Mouse (Mus musculus) macrophage (primary cell): ENCODE results near the gene Soat2. TPM values are rescaled to one million over a fixed set of nuclear protein-coding genes. Genes with fewer than 3 reads are reported as not detected.
"Not testable (repeated sequence)": the region's sequence is repeated elsewhere in the genome, so short reads cannot be mapped to it uniquely, and the experiment has no call there.

Source experiments
- H3K27ac ChIP-seq: fragments of 350-480 bp; formaldehyde crosslinking; 2 replicates; pipeline ENCODE4 v1.9.0; 2021
- H3K36me3 ChIP-seq: fragments of 350-480 bp; formaldehyde crosslinking; 2 replicates; pipeline ENCODE4 v1.9.0; 2021; ENCODE audit errors: inconsistent target
- H3K4me3 ChIP-seq: fragments of 350-480 bp; formaldehyde crosslinking; 2 replicates; pipeline ENCODE4 v1.9.0; 2021; ENCODE audit errors: inconsistent target
- H3K79me2 ChIP-seq: fragments of 350-480 bp; formaldehyde crosslinking; 2 replicates; pipeline ENCODE4 v1.9.0; 2021; ENCODE audit errors: inconsistent target
- WGBS: methylation state at CpG from one replicate; pipeline ENCODE4 v1.1.7; 2026; ENCODE audit warnings: inconsistent platforms; ENCODE audit not compliant: missing documents; 5-methylcytosine and 5-hydroxymethylcytosine counted together
- polyA plus RNA-seq: library from polyadenylated mRNA; stranded (reverse); fragments of 250-400 nt; gene quantifications from 3 replicates; pipeline ENCODE4 v1.2.4, GENCODE M21; 2018; ENCODE audit warnings: inconsistent platforms

Soat2 gene
- polyA plus RNA-seq, 1 experiment from 2014 or later: 0.06 TPM

GRCm38 (mm10) chr15:102147674-102148402 is 2.5 kb upstream of the Soat2 start:
- H3K4me3 ChIP-seq: no peak overlapping the region
- no peak overlapping the region for H3K27ac ChIP-seq
- 56% methylated on average over 16 of the region's 16 CpGs for WGBS
- no peaks in the 10 kb centered on the region for H3K36me3 ChIP-seq
- no peaks in the 10 kb centered on the region for H3K79me2 ChIP-seq

GRCm38 (mm10) chr15:102149561-102149960 is 765 bp upstream of the Soat2 start:
- no peaks in the 10 kb centered on the region for H3K79me2 ChIP-seq
- WGBS: 99% methylated on average over 4 of the region's 4 CpGs
- H3K36me3 ChIP-seq: no peaks in the 10 kb centered on the region
- H3K27ac ChIP-seq: peak overlapping the region; percentile 92; the same call in 1 of the 2 replicates
- H3K4me3 ChIP-seq: no peak overlapping the region

GRCm38 (mm10) chr15:102152646-102153045 is 2.3 kb downstream of the Soat2 start:
- Histone ChIP-seq H3K4me3 (no peak overlapping the region), H3K27ac (no peak overlapping the region), H3K36me3 (no peaks in the 10 kb centered on the region), H3K79me2 (no peaks in the 10 kb centered on the region)
- 79% methylated on average over 4 of the region's 4 CpGs for WGBS

- not testable (repeated sequence) for H3K79me2 ChIP-seq, H3K27ac ChIP-seq, H3K4me3 ChIP-seq, H3K36me3 ChIP-seq
- 98% methylated on average over 6 of the region's 6 CpGs for WGBS
These were observed 4.7 kb downstream of the Soat2 start for GRCm38 (mm10) chr15:102155006-102155405.

GRCm38 (mm10) chr15:102156836-102157235 is 6.5 kb downstream of the Soat2 start:
- 87% methylated on average over 15 of the region's 20 CpGs for WGBS
- H3K27ac ChIP-seq: no peak overlapping the region
- no peaks in the 10 kb centered on the region for H3K79me2 ChIP-seq
- no peaks in the 10 kb centered on the region for H3K36me3 ChIP-seq
- H3K4me3 ChIP-seq: no peak overlapping the region

- H3K79me2 ChIP-seq: no peaks in the 10 kb centered on the region
- no peak overlapping the region for H3K4me3 ChIP-seq
- no peaks in the 10 kb centered on the region for H3K36me3 ChIP-seq
- WGBS: 73% methylated on average over 25 of the region's 27 CpGs
- H3K27ac ChIP-seq: no peak overlapping the region
These were observed 10.2 kb downstream of the Soat2 start for GRCm38 (mm10) chr15:102160415-102161060.

GRCm38 (mm10) chr15:102163900-102164693 is 13.8 kb downstream of the Soat2 start:
- Histone ChIP-seq H3K36me3 (no peaks in the 10 kb centered on the region), H3K4me3 (no peak overlapping the region), H3K79me2 (no peaks in the 10 kb centered on the region), H3K27ac (no peak overlapping the region)
- WGBS: 35% methylated on average over 3 of the region's 3 CpGs

- no peaks in the 10 kb centered on the region for H3K36me3 ChIP-seq
- no peaks in the 10 kb centered on the region for H3K79me2 ChIP-seq
- 8% methylated on average over 6 of the region's 6 CpGs for WGBS
- no peak overlapping the region for H3K4me3 ChIP-seq
- H3K27ac ChIP-seq: no peak overlapping the region
These were observed 15.3 kb downstream of the Soat2 start for GRCm38 (mm10) chr15:102165468-102166100.

GRCm38 (mm10) chr15:102167620-102168021 is 17.3 kb downstream of the Soat2 start:
- 67% methylated on average over 6 of the region's 6 CpGs for WGBS
- Histone ChIP-seq H3K36me3 (no peaks in the 10 kb centered on the region), H3K79me2 (no peaks in the 10 kb centered on the region), H3K27ac (no peak overlapping the region), H3K4me3 (no peak overlapping the region)

- 48% methylated on average over 2 of the region's 2 CpGs for WGBS
- Histone ChIP-seq H3K27ac (no peak overlapping the region), H3K36me3 (no peaks in the 10 kb centered on the region), H3K4me3 (no peak overlapping the region), H3K79me2 (no peaks in the 10 kb centered on the region)
These were observed 18.7 kb downstream of the Soat2 start for GRCm38 (mm10) chr15:102169064-102169463.

GRCm38 (mm10) chr15:102173581-102173980 is 23.3 kb downstream of the Soat2 start:
- no peaks in the 10 kb centered on the region for H3K79me2 ChIP-seq
- 79% methylated on average over 3 of the region's 3 CpGs for WGBS
- no peak overlapping the region for H3K27ac ChIP-seq
- H3K4me3 ChIP-seq: no peak overlapping the region
- H3K36me3 ChIP-seq: no peaks in the 10 kb centered on the region

- Histone ChIP-seq H3K79me2 (no peaks in the 10 kb centered on the region), H3K4me3 (no peak overlapping the region), H3K27ac (no peak overlapping the region), H3K36me3 (no peaks in the 10 kb centered on the region)
- 97% methylated on average over 16 of the region's 16 CpGs for WGBS
These were observed 25.5 kb downstream of the Soat2 start for GRCm38 (mm10) chr15:102175736-102176319.

GRCm38 (mm10) chr15:102176571-102177316 is 26.4 kb downstream of the Soat2 start:
- H3K4me3 ChIP-seq: no peak overlapping the region
- no peaks in the 10 kb centered on the region for H3K79me2 ChIP-seq
- no peak overlapping the region for H3K27ac ChIP-seq
- 89% methylated on average over 7 of the region's 7 CpGs for WGBS
- no peaks in the 10 kb centered on the region for H3K36me3 ChIP-seq

GRCm38 (mm10) chr15:102177417-102177816 is 27.1 kb downstream of the Soat2 start:
- H3K4me3 ChIP-seq: no peak overlapping the region
- H3K27ac ChIP-seq: no peak overlapping the region
- H3K79me2 ChIP-seq: no peaks in the 10 kb centered on the region
- 94% methylated on average over 8 of the region's 8 CpGs for WGBS
- no peaks in the 10 kb centered on the region for H3K36me3 ChIP-seq
